Mouse (Mus musculus): ENCODE results near the gene Zhx3. TPM values are rescaled to one million over a fixed set of nuclear protein-coding genes. Genes with fewer than 3 reads are reported as not detected.

Zhx3 gene
- polyA plus RNA-seq, 1 experiment from 2014 or later = 5.1 TPM

- Histone ChIP-seq H3K36me3 (ENCODE audit: control insufficient read depth, insufficient read depth, low read length) (peaks cover 27% of the 10 kb centered on the region), H3K4me2 (no peak overlapping the region), H3K27me3 (ENCODE audit: control insufficient read depth, insufficient read depth, low read length) (no peaks in the 10 kb centered on the region), H3K4me1 (ENCODE audit: control insufficient read depth, insufficient read depth, low read length) (no peaks in the 10 kb centered on the region), H3K9me3 (replicated peaks; ENCODE audit: control insufficient read depth, low read length) (no peaks in the 10 kb centered on the region), H3K4me3 (ENCODE audit: low read depth, low read length) (no peak overlapping the region), H3K27ac (ENCODE audit: low read depth, low read length) (no peak overlapping the region), H3K9ac (ENCODE audit: low read depth, low read length) (no peak overlapping the region)
- 91% methylated on average over 4 of the region's 4 CpGs for WGBS (ENCODE audit: insufficient replicate concordance)
- ATAC-seq (replicated peaks; ENCODE audit: insufficient number of reproducible peaks, low FRiP score, low TSS enrichment) = no peak
Observed at GRCm38 (mm10) chr2:160723613-160724375, 149.0 kb downstream of the Zhx3 start.

- H3K36me3 ChIP-seq (ENCODE audit: control insufficient read depth, insufficient read depth, low read length) = peaks cover 34% of the 10 kb centered on the region
- H3K9me3 ChIP-seq (replicated peaks; ENCODE audit: control insufficient read depth, low read length) = no peaks in the 10 kb centered on the region
- whole genome bisulfite sequencing (ENCODE audit: insufficient replicate concordance) = 86% methylated on average over 4 of the region's 4 CpGs
- no peak overlapping the region for H3K9ac ChIP-seq (ENCODE audit: low read depth, low read length)
- no peaks in the 10 kb centered on the region for H3K4me1 ChIP-seq (ENCODE audit: control insufficient read depth, insufficient read depth, low read length)
- H3K27me3 ChIP-seq (ENCODE audit: control insufficient read depth, insufficient read depth, low read length) = no peaks in the 10 kb centered on the region
- H3K4me2 ChIP-seq = no peak overlapping the region
- no peak for ATAC-seq (replicated peaks; ENCODE audit: insufficient number of reproducible peaks, low FRiP score, low TSS enrichment)
- H3K4me3 ChIP-seq (ENCODE audit: low read depth, low read length) = no peak overlapping the region
- no peak overlapping the region for H3K27ac ChIP-seq (ENCODE audit: low read depth, low read length)
Observed at GRCm38 (mm10) chr2:160722714-160723113, 150.1 kb downstream of the Zhx3 start.

GRCm38 (mm10) chr2:160718811-160719210 is 154.0 kb downstream of the Zhx3 start:
- H3K9ac ChIP-seq (ENCODE audit: low read depth, low read length) = no peak overlapping the region
- no peak for ATAC-seq (replicated peaks; ENCODE audit: insufficient number of reproducible peaks, low FRiP score, low TSS enrichment)
- no peaks in the 10 kb centered on the region for H3K27me3 ChIP-seq (ENCODE audit: control insufficient read depth, insufficient read depth, low read length)
- H3K4me2 ChIP-seq = no peak overlapping the region
- WGBS (ENCODE audit: insufficient replicate concordance) = 89% methylated on average over 3 of the region's 3 CpGs
- no peak overlapping the region for H3K27ac ChIP-seq (ENCODE audit: low read depth, low read length)
- H3K36me3 ChIP-seq (ENCODE audit: control insufficient read depth, insufficient read depth, low read length) = peaks cover 59% of the 10 kb centered on the region
- H3K4me1 ChIP-seq (ENCODE audit: control insufficient read depth, insufficient read depth, low read length) = no peaks in the 10 kb centered on the region
- H3K4me3 ChIP-seq (ENCODE audit: low read depth, low read length) = no peak overlapping the region
- H3K9me3 ChIP-seq (replicated peaks; ENCODE audit: control insufficient read depth, low read length) = no peaks in the 10 kb centered on the region

- H3K4me2 ChIP-seq = no peak overlapping the region
- H3K9ac ChIP-seq (ENCODE audit: low read depth, low read length) = no peak overlapping the region
- no peak overlapping the region for H3K4me3 ChIP-seq (ENCODE audit: low read depth, low read length)
- no peaks in the 10 kb centered on the region for H3K4me1 ChIP-seq (ENCODE audit: control insufficient read depth, insufficient read depth, low read length)
- 75% methylated on average over 5 of the region's 5 CpGs for WGBS (ENCODE audit: insufficient replicate concordance)
- ATAC-seq (replicated peaks; ENCODE audit: insufficient number of reproducible peaks, low FRiP score, low TSS enrichment) = no peak
- no peaks in the 10 kb centered on the region for H3K9me3 ChIP-seq (replicated peaks; ENCODE audit: control insufficient read depth, low read length)
- H3K36me3 ChIP-seq (ENCODE audit: control insufficient read depth, insufficient read depth, low read length) = peaks cover 55% of the 10 kb centered on the region
- no peak overlapping the region for H3K27ac ChIP-seq (ENCODE audit: low read depth, low read length)
- H3K27me3 ChIP-seq (ENCODE audit: control insufficient read depth, insufficient read depth, low read length) = no peaks in the 10 kb centered on the region
Observed at GRCm38 (mm10) chr2:160717269-160717668, 155.5 kb downstream of the Zhx3 start.

GRCm38 (mm10) chr2:160715463-160716030 is 157.3 kb downstream of the Zhx3 start:
- H3K4me2 ChIP-seq = no peak overlapping the region
- no peak overlapping the region for H3K9ac ChIP-seq (ENCODE audit: low read depth, low read length)
- H3K27me3 ChIP-seq (ENCODE audit: control insufficient read depth, insufficient read depth, low read length) = no peaks in the 10 kb centered on the region
- H3K36me3 ChIP-seq (ENCODE audit: control insufficient read depth, insufficient read depth, low read length) = peaks cover 56% of the 10 kb centered on the region
- H3K9me3 ChIP-seq (replicated peaks; ENCODE audit: control insufficient read depth, low read length) = no peaks in the 10 kb centered on the region
- no peaks in the 10 kb centered on the region for H3K4me1 ChIP-seq (ENCODE audit: control insufficient read depth, insufficient read depth, low read length)
- H3K27ac ChIP-seq (ENCODE audit: low read depth, low read length) = no peak overlapping the region
- no peak for ATAC-seq (replicated peaks; ENCODE audit: insufficient number of reproducible peaks, low FRiP score, low TSS enrichment)
- 89% methylated on average over 4 of the region's 4 CpGs for WGBS (ENCODE audit: insufficient replicate concordance)
- H3K4me3 ChIP-seq (ENCODE audit: low read depth, low read length) = no peak overlapping the region

DNA sequence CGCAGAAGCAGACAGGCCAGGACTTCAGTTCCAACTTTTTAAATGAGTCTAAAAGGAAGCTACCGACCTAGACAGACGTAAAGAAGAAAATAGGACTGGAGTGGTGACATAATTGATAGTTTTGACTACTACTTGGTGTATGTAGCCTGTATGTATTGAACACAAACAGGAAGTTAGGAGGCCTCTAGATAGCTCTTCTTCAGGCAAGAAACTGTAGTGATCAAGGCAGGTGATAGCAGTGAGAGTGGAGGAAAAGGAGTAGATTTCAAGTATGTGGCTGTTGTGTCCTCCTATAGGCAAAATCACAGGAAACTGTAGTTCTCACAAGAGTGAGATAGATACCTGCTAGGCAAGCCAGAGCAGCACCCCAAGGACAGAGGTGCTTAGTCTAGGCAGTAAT is 165.1 kb downstream of the Zhx3 start:
- Histone ChIP-seq H3K4me1 (ENCODE audit: control insufficient read depth, insufficient read depth, low read length) (no peaks in the 10 kb centered on the region), H3K36me3 (ENCODE audit: control insufficient read depth, insufficient read depth, low read length) (peaks cover 18% of the 10 kb centered on the region), H3K27me3 (ENCODE audit: control insufficient read depth, insufficient read depth, low read length) (no peaks in the 10 kb centered on the region), H3K4me3 (ENCODE audit: low read depth, low read length) (no peak overlapping the region), H3K9me3 (replicated peaks; ENCODE audit: control insufficient read depth, low read length) (no peaks in the 10 kb centered on the region), H3K9ac (ENCODE audit: low read depth, low read length) (no peak overlapping the region), H3K4me2 (no peak overlapping the region), H3K27ac (ENCODE audit: low read depth, low read length) (no peak overlapping the region)
- no peak for ATAC-seq (replicated peaks; ENCODE audit: insufficient number of reproducible peaks, low FRiP score, low TSS enrichment)
- 92% methylated on average over 3 of the region's 3 CpGs for WGBS (ENCODE audit: insufficient replicate concordance)

DNA sequence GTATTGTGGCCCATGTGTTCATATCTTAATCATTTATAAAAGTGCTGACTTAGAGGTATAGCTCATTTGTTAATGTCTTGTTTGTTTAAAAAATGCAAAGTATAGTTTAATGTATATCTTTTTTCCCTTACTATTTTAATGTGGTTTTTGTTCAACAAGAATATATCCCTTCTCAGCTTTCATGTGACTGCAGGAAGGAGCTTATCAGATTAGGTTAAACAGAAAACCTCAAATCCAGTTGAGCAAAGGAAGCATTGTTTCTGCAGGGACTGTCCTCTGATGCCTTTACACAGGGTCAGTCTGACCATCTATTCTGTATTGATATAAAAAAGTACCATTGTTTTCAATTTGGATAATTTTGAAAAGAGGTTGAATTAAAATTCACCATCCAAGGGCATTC is 170.0 kb downstream of the Zhx3 start:
- Histone ChIP-seq H3K9ac (ENCODE audit: low read depth, low read length) (no peak overlapping the region), H3K4me3 (ENCODE audit: low read depth, low read length) (no peak overlapping the region), H3K4me1 (ENCODE audit: control insufficient read depth, insufficient read depth, low read length) (no peaks in the 10 kb centered on the region), H3K27ac (ENCODE audit: low read depth, low read length) (no peak overlapping the region), H3K36me3 (ENCODE audit: control insufficient read depth, insufficient read depth, low read length) (peaks cover 9% of the 10 kb centered on the region), H3K4me2 (no peak overlapping the region), H3K9me3 (replicated peaks; ENCODE audit: control insufficient read depth, low read length) (no peaks in the 10 kb centered on the region), H3K27me3 (ENCODE audit: control insufficient read depth, insufficient read depth, low read length) (no peaks in the 10 kb centered on the region)
- no peak for ATAC-seq (replicated peaks; ENCODE audit: insufficient number of reproducible peaks, low FRiP score, low TSS enrichment)

GRCm38 (mm10) chr2:160701603-160702002 is 171.2 kb downstream of the Zhx3 start:
- H3K9ac ChIP-seq (ENCODE audit: low read depth, low read length) = no peak overlapping the region
- H3K9me3 ChIP-seq (replicated peaks; ENCODE audit: control insufficient read depth, low read length) = no peaks in the 10 kb centered on the region
- H3K4me3 ChIP-seq (ENCODE audit: low read depth, low read length) = no peak overlapping the region
- no peaks in the 10 kb centered on the region for H3K27me3 ChIP-seq (ENCODE audit: control insufficient read depth, insufficient read depth, low read length)
- ATAC-seq (replicated peaks; ENCODE audit: insufficient number of reproducible peaks, low FRiP score, low TSS enrichment) = no peak
- no peak overlapping the region for H3K4me2 ChIP-seq
- H3K36me3 ChIP-seq (ENCODE audit: control insufficient read depth, insufficient read depth, low read length) = peaks cover 11% of the 10 kb centered on the region
- H3K4me1 ChIP-seq (ENCODE audit: control insufficient read depth, insufficient read depth, low read length) = no peaks in the 10 kb centered on the region
- WGBS (ENCODE audit: insufficient replicate concordance) = 65% methylated on average over 3 of the region's 3 CpGs
- no peak overlapping the region for H3K27ac ChIP-seq (ENCODE audit: low read depth, low read length)

DNA sequence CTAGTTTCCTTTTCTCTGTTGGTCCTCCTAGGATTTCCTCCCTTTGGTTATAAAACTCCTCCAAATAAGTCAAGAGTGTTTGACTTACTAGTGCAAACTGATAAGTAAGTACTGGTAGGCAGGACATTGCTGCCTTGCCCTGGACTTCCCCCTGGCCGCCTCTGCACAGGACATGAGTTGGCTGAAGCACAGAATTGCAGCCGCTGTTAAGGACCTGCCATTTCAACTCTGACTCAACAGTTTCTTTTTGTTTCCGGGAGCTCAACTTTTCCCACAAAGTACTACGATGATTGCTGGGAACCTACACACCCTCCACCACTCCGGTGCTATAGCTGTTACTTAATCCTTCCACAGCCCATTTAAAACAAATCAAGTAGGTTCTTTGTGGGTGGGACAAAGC is 172.5 kb downstream of the Zhx3 start:
- Histone ChIP-seq H3K9me3 (replicated peaks; ENCODE audit: control insufficient read depth, low read length) (no peaks in the 10 kb centered on the region), H3K4me3 (ENCODE audit: low read depth, low read length) (no peak overlapping the region), H3K9ac (ENCODE audit: low read depth, low read length) (no peak overlapping the region), H3K4me2 (no peak overlapping the region), H3K36me3 (ENCODE audit: control insufficient read depth, insufficient read depth, low read length) (peaks cover 11% of the 10 kb centered on the region), H3K4me1 (ENCODE audit: control insufficient read depth, insufficient read depth, low read length) (no peaks in the 10 kb centered on the region), H3K27ac (ENCODE audit: low read depth, low read length) (no peak overlapping the region), H3K27me3 (ENCODE audit: control insufficient read depth, insufficient read depth, low read length) (no peaks in the 10 kb centered on the region)
- 55% methylated on average over 5 of the region's 5 CpGs for WGBS (ENCODE audit: insufficient replicate concordance)
- no peak for ATAC-seq (replicated peaks; ENCODE audit: insufficient number of reproducible peaks, low FRiP score, low TSS enrichment)

Measured in heart, embryonic 11.5 days (tissue).